ENCODE assay signal across 7 mouse cellular contexts in the genomic region with DNA sequence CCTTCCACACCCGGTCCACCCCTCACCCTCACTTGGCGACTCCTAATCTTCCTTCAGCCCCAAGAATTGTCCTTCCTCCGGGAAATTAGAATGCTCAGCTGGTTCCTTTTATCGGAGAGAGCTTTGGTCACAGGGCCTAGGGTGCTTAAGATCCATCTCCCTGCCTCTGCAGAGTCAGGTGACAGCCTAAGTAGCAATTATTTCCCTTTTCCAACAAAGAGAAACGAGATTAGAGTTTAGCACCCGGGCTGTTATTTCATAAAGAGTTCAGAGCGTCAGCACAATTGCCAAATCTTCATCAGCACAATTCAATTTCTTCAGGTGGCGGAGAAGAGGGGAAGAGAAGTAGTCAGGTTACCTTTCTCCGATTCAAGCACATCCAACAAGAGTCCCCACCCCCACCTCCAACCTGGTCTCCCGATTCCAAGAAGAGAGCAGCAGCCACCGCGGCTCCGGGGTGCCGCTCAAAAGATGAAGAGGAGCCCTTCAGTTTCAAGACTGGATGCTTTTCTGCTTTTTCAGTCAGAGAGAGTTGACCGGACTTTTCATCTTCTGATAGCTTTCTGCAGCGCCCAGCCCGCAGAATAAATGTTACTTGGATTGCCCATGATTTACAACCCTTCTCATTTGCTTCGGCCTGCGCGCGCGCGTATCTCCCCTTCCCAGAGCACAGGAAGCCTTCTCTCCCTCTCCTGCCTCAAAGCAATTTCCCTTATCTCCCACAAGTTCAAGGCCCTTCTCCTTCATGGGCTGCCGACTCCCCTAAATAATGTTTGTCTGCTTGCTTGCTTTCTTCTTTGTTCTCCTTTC. TPM values are rescaled to one million over a fixed set of nuclear protein-coding genes. Genes with fewer than 3 reads are reported as not detected.
DNase-seq lines count a peak whose midpoint lies in the region; ATAC-seq and TF ChIP-seq lines count a peak whose summit lies in the region.

No protein-coding gene starts in this region.

- H3K27me3 ChIP-seq in lung, postnatal 0 days (replicated peaks; ENCODE audit: insufficient read depth, low read length): no peaks in the 10 kb centered on the region
- no peaks in the 10 kb centered on the region for H3K27me3 ChIP-seq in embryonic facial prominence, embryonic 14.5 days (replicated peaks; ENCODE audit: control insufficient read depth, insufficient read depth, low read length)
- no peaks in the 10 kb centered on the region for H3K27me3 ChIP-seq in limb, embryonic 11.5 days (ENCODE audit: control insufficient read depth, insufficient read depth, low read length)
- 0 out of 2 replicates have a peak, but pooled peaks cover 5% of the 10 kb centered on the region for H3K27me3 ChIP-seq in small intestine, adult 2 months (ENCODE audit: control insufficient read depth, insufficient read depth, low read length)

- no peak for TF ChIP-seq CTCF in lung, postnatal 0 days (IDR thresholded peaks at IDR 0.05)
- no peak for TF ChIP-seq CTCF in small intestine, adult 2 months (IDR thresholded peaks at IDR 0.05; ENCODE audit: extremely low read depth, insufficient read length, insufficient replicate concordance, low read depth, low read length)

- no peak overlapping the region for H3K27ac ChIP-seq in lung, postnatal 0 days (ENCODE audit: low read length)
- peak overlapping the region; percentile 65 for H3K27ac ChIP-seq in embryonic facial prominence, embryonic 14.5 days (replicated peaks; ENCODE audit: low read depth, low read length)
- no peak overlapping the region for H3K27ac ChIP-seq in limb, embryonic 11.5 days (replicated peaks; ENCODE audit: low read depth, low read length)
- H3K27ac ChIP-seq in small intestine, adult 2 months (ENCODE audit: insufficient read depth, low read depth, low read length): no peak overlapping the region

- H3K9ac ChIP-seq in lung, postnatal 0 days (replicated peaks; ENCODE audit: low read depth): no peak overlapping the region
- H3K9ac ChIP-seq in embryonic facial prominence, embryonic 14.5 days (ENCODE audit: low read depth, low read length): peak overlapping the region; percentile 51
- H3K9ac ChIP-seq in limb, embryonic 11.5 days (ENCODE audit: low read length): peak overlapping the region; percentile 46

- no peaks in the 10 kb centered on the region for H3K36me3 ChIP-seq in lung, postnatal 0 days (ENCODE audit: insufficient read depth, low read length)
- no peaks in the 10 kb centered on the region for H3K36me3 ChIP-seq in embryonic facial prominence, embryonic 14.5 days (ENCODE audit: control insufficient read depth, insufficient read depth, low read length)
- H3K36me3 ChIP-seq in limb, embryonic 11.5 days (ENCODE audit: control insufficient read depth, insufficient read depth, low read length): no peaks in the 10 kb centered on the region
- H3K36me3 ChIP-seq in small intestine, adult 2 months (ENCODE audit: control insufficient read depth, insufficient read depth, low read length): no peaks in the 10 kb centered on the region

- TF ChIP-seq POLR2A in small intestine, adult 2 months (IDR thresholded peaks at IDR 0.05; ENCODE audit: low read depth, low read length): no peak

- no peak for TF ChIP-seq EP300 in lung, postnatal 0 days (IDR thresholded peaks at IDR 0.05)

- 14% methylated on average over 24 of the region's 24 CpGs for WGBS in lung, postnatal 0 days
- WGBS in embryonic facial prominence, embryonic 14.5 days: 20% methylated on average over 24 of the region's 24 CpGs
- 11% methylated on average over 24 of the region's 24 CpGs for whole genome bisulfite sequencing in limb, embryonic 11.5 days
- WGBS in small intestine, adult 2 months: 14% methylated on average over 24 of the region's 24 CpGs

- H3K9me3 ChIP-seq in lung, postnatal 0 days (ENCODE audit: low read length): no peaks in the 10 kb centered on the region
- H3K9me3 ChIP-seq in embryonic facial prominence, embryonic 14.5 days (ENCODE audit: control insufficient read depth, low read length): no peaks in the 10 kb centered on the region
- H3K9me3 ChIP-seq in limb, embryonic 11.5 days (ENCODE audit: control insufficient read depth, low read length): no peaks in the 10 kb centered on the region

- 0 out of 2 replicates have a peak overlapping the region, but pooled peaks have one; percentile 27 for H3K4me2 ChIP-seq in lung, postnatal 0 days (replicated peaks; ENCODE audit: low read depth, low read length)
- peak overlapping the region; percentile 49 for H3K4me2 ChIP-seq in embryonic facial prominence, embryonic 14.5 days (ENCODE audit: low read depth, low read length)
- peak overlapping the region; percentile 30 for H3K4me2 ChIP-seq in limb, embryonic 11.5 days (ENCODE audit: low read depth, severe bottlenecking)

- DNase-seq in lung, postnatal 0 days (ENCODE audit: low spot score): no peak
- DNase-seq in lung, postnatal 25 days (ENCODE audit: low spot score): no peak
- peak; percentile 40 for DNase-seq in embryonic facial prominence, embryonic 14.5 days (ENCODE audit: low spot score)
- peak; percentile 48 for DNase-seq in limb, embryonic 11.5 days (ENCODE audit: low spot score)
- DNase-seq in cerebellum, adult 9-11 months: no peak
- DNase-seq in layer of hippocampus, adult 11-12 months (ENCODE audit: low spot score): no peak

- H3K4me1 ChIP-seq in lung, postnatal 0 days (ENCODE audit: insufficient read depth, low read depth, low read length): no peaks in the 10 kb centered on the region; the same call in 1 of the 2 replicates
- peaks cover 7% of the 10 kb centered on the region; the same call in 1 of the 2 replicates for H3K4me1 ChIP-seq in embryonic facial prominence, embryonic 14.5 days (ENCODE audit: control insufficient read depth, insufficient read depth, low read length)
- H3K4me1 ChIP-seq in limb, embryonic 11.5 days (ENCODE audit: control insufficient read depth, insufficient read depth, low read length): 0 out of 2 replicates have a peak, but pooled peaks cover 2% of the 10 kb centered on the region
- H3K4me1 ChIP-seq in small intestine, adult 2 months (ENCODE audit: control insufficient read depth, insufficient read depth, insufficient read length, low read length): peaks cover 4% of the 10 kb centered on the region; the same call in 1 of the 2 replicates

- H3K4me3 ChIP-seq in lung, postnatal 0 days (ENCODE audit: low read depth, low read length): no peak overlapping the region
- H3K4me3 ChIP-seq in embryonic facial prominence, embryonic 14.5 days (ENCODE audit: low read depth, low read length): peak overlapping the region; percentile 10; the same call in 1 of the 2 replicates
- no peak overlapping the region for H3K4me3 ChIP-seq in limb, embryonic 11.5 days (ENCODE audit: low read depth, low read length)
- H3K4me3 ChIP-seq in small intestine, adult 2 months (ENCODE audit: low read depth, low read length): peak overlapping the region; percentile 5; the same call in 1 of the 2 replicates

- ATAC-seq in lung, postnatal 0 days: no peak
- peak; percentile 67 for ATAC-seq in embryonic facial prominence, embryonic 14.5 days (ENCODE audit: low read depth)
- ATAC-seq in limb, embryonic 11.5 days (ENCODE audit: insufficient number of reproducible peaks, low FRiP score, low TSS enrichment, low read depth): no peak

RNA-seq across cellular contexts. Expression of gene Atp2c1, which starts 26.7 kb away (rescaled TPM):
- 47.8 and 52.6 TPM in 2 replicates for polyA plus RNA-seq in lung, postnatal 0 days (2015; fragmentation: Nextera tagmentation; extraction: Ambion mirVana)
- polyA plus RNA-seq in embryonic facial prominence, embryonic 14.5 days (2014; fragmentation: Nextera tagmentation; extraction: Ambion mirVana): 71.1 and 72.4 TPM in 2 replicates
- 55.8 and 58.0 TPM in 2 replicates for polyA plus RNA-seq in limb, embryonic 11.5 days (2014; fragmentation: Nextera tagmentation; extraction: Ambion mirVana)
- 22.5 and 34.1 TPM in 2 replicates for polyA plus RNA-seq in small intestine, adult 2 months (2012; rRNA removed)

Comparison
In these comparisons a context has a peak if more than half of its experiments do, and no peak if none do; other contexts are left out.
1. DNase-seq: peak in embryonic facial prominence, embryonic 14.5 days (single experiment) and limb, embryonic 11.5 days (single experiment); none in lung, postnatal 0 days (single experiment), lung, postnatal 25 days (single experiment), cerebellum, adult 9-11 months (single experiment) and layer of hippocampus, adult 11-12 months (single experiment).
2. H3K4me3 ChIP-seq: peak in embryonic facial prominence, embryonic 14.5 days (single experiment) and small intestine, adult 2 months (single experiment); none in lung, postnatal 0 days (single experiment) and limb, embryonic 11.5 days (single experiment).
3. Peak in every context shown above with its lines, with median percentiles within 50 percentile points of each other: H3K4me2 ChIP-seq.